Mouse (Mus musculus) embryonic stem cell, embryonic (primary cell): Measurements from ENCODE around the gene Tmprss11d.
"Not testable (repeated sequence)": the region's sequence is repeated elsewhere in the genome, so short reads cannot be mapped to it uniquely, and the experiment has no call there.

Source experiments
- CTCF ChIA-PET, 4 experiments: fragments of 300-600 bp in 2 of 4; fragments of 350-600 bp in 2 of 4; sonication (Branson Sonifier 250); formaldehyde crosslinking; loops; one replicate each; lab custom pipeline; 2022; ENCODE audit warnings: inconsistent platforms in 2 of 4; lab: Charles Lee
- POLR2A ChIA-PET, 4 experiments: fragments of 300-600 bp in 2 of 4; fragments of 350-600 bp in 2 of 4; sonication (Branson Sonifier 250); formaldehyde crosslinking; loops; one replicate each; lab custom pipeline; 2022; ENCODE audit warnings: antibody characterized with exemption in 4 of 4, inconsistent platforms in 1 of 4; lab: Charles Lee

Gene Tmprss11d

GRCm38 (mm10) chr5:86373320-86373719 lies at the start of gene Tmprss11d:
Gene Tmprss11d, minus strand, starts transcription at chr5:86373420.
- ChIA-PET POLR2A (no interaction called here), CTCF (interaction anchor here in 1 of 4 experiments (0.9 kb wide), 1 partner anchor 33 kb away, joined by 3 read pairs; no protein-coding TSS in a partner anchor)

GRCm38 (mm10) chr5:86421323-86422028 lies 48.3 kb upstream of the Tmprss11d start:
- CTCF ChIA-PET, result interaction anchor here in 1 of 4 experiments (1.4 kb wide), 1 partner anchor 68 kb away, joined by 5 read pairs; no protein-coding TSS in a partner anchor
- POLR2A ChIA-PET, result no interaction called here

- POLR2A ChIA-PET, result interaction anchor here in 1 of 4 experiments (1.2 to 1.3 kb wide), 3 partner anchors 12 to 247 kb away, joined by 3 read pairs; partner anchors contain the start of gene Uba6
- CTCF ChIA-PET, result interaction anchor here (0.5 to 1.4 kb wide), 8 partner anchors 9 to 285 kb away, joined by 3 to 6 read pairs (median 5); no protein-coding TSS in a partner anchor
These were observed 46.3 kb upstream of the Tmprss11d start for GRCm38 (mm10) chr5:86419494-86419893.

GRCm38 (mm10) chr5:86414280-86414679 lies 41.1 kb upstream of the Tmprss11d start:
- CTCF ChIA-PET, result no interaction called here
- POLR2A ChIA-PET, result interaction anchor here in 3 of 4 experiments (0.6 to 1.4 kb wide), 3 partner anchors 16 to 246 kb away, joined by 3 to 5 read pairs (median 3); partner anchors contain the start of gene Uba6 (in 1 of the 3)

GRCm38 (mm10) chr5:86410815-86411214 lies 37.6 kb upstream of the Tmprss11d start:
- CTCF ChIA-PET, result interaction anchor here in 3 of 4 experiments (0.7 to 3.6 kb wide), 7 partner anchors 9 to 344 kb away, joined by 3 to 17 read pairs (median 5); no protein-coding TSS in a partner anchor
- POLR2A ChIA-PET, result interaction anchor here in 2 of 4 experiments (0.6 to 0.8 kb wide), 2 partner anchors 58 to 392 kb away, joined by 3 to 4 read pairs; no protein-coding TSS in a partner anchor

GRCm38 (mm10) chr5:86407941-86408340 lies 34.7 kb upstream of the Tmprss11d start:
- POLR2A ChIA-PET, result interaction anchor here in 2 of 4 experiments (1.0 to 1.2 kb wide), 2 partner anchors 12 to 236 kb away, joined by 3 to 5 read pairs; partner anchors contain the start of gene Uba6 (in 1 of the 2)
- CTCF ChIA-PET, result interaction anchor here in 2 of 4 experiments (0.9 to 3.6 kb wide), 3 partner anchors 12 to 55 kb away, joined by 3 to 17 read pairs (median 4); no protein-coding TSS in a partner anchor

- ChIA-PET CTCF (no interaction called here), POLR2A (interaction anchor here in 2 of 4 experiments (1.0 to 1.2 kb wide), 3 partner anchors 12 to 235 kb away, joined by 3 to 5 read pairs (median 4); partner anchors contain the start of gene Uba6 (in 1 of the 2))
These were observed 34.0 kb upstream of the Tmprss11d start for GRCm38 (mm10) chr5:86407191-86407590.

- ChIA-PET POLR2A (no interaction called here), CTCF (no interaction called here)
These were observed 13.7 kb downstream of the Tmprss11d start for GRCm38 (mm10) chr5:86359412-86359985.

- POLR2A ChIA-PET, result interaction anchor here in 2 of 4 experiments (1.1 kb wide), 2 partner anchors 58 to 67 kb away, joined by 3 read pairs; no protein-coding TSS in a partner anchor
- CTCF ChIA-PET, result interaction anchor here (0.5 to 1.6 kb wide), 16 partner anchors 8 to 1290 kb away, joined by 3 to 17 read pairs (median 4); no protein-coding TSS in a partner anchor
These were observed 20.3 kb downstream of the Tmprss11d start for GRCm38 (mm10) chr5:86352966-86353365.

GRCm38 (mm10) chr5:86318018-86318956 lies 54.9 kb downstream of the Tmprss11d start:
- CTCF ChIA-PET, result not testable (repeated sequence)

GRCm38 (mm10) chr5:86306116-86306515 lies 67.1 kb downstream of the Tmprss11d start:
- ChIA-PET CTCF (no interaction called here), POLR2A (interaction anchor here in 1 of 4 experiments (0.7 kb wide), 1 partner anchor 1963 kb away, joined by 3 read pairs; no protein-coding TSS in a partner anchor)

More at GRCm38 (mm10) chr5:86318018-86318956, 54.9 kb downstream of the Tmprss11d start:
- POLR2A ChIA-PET, result not testable (repeated sequence)

- CTCF ChIA-PET, result no interaction called here
- POLR2A ChIA-PET, result interaction anchor here in 1 of 4 experiments (0.7 kb wide), 1 partner anchor 121 kb away, joined by 3 read pairs; no protein-coding TSS in a partner anchor
These were observed 69.3 kb downstream of the Tmprss11d start for GRCm38 (mm10) chr5:86303877-86304276.

GRCm38 (mm10) chr5:86289208-86289607 lies 84.0 kb downstream of the Tmprss11d start, which contains the start of gene Tmprss11c:
Gene Tmprss11c, minus strand, starts transcription at chr5:86289308.
- ChIA-PET CTCF (no interaction called here), POLR2A (no interaction called here)
